Mouse (Mus musculus) adipose tissue, adult 10 weeks (tissue): Measurements from ENCODE around the gene Pglyrp2. TPM values are rescaled to one million over a fixed set of nuclear protein-coding genes. Genes with fewer than 3 reads are reported as not detected.

Source experiments
- polyA plus RNA-seq: library from polyadenylated mRNA; stranded (reverse); fragments of 350-450 nt; fragmentation: Illumina TruSeq; extraction: RNeasy Lipid Tissue Mini Kit (QIAGEN cat#74804); gene quantifications from one replicate; pipeline ENCODE4 v1.2.3, GENCODE M21; 2014; ENCODE audit warnings: low read depth, low replicate concordance

Pglyrp2 gene
- 0.27 TPM for polyA plus RNA-seq

DNA sequence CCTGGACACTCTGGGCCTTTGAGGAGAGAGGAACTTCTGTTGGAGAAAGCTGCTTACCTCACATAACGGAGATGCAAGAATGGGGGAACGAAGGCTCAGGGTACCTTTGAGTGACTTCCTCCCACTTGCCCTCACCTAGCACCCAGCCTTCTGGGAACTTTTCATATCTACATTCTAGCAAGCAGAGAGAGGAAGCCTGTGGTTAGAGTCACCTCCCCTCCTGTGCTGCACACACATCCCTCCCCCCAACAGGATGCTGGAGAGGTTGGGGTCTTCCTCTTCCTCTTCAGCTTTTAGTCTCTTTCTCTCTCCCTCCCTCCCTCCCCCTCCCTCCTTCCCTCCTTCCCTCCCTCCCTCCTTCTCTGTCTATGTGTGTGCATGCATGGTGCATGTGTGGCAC is at the start of gene Pglyrp2:
Gene Pglyrp2, minus strand, starts transcription at position 134 of the 400 bp plus-strand sequence.

DNA sequence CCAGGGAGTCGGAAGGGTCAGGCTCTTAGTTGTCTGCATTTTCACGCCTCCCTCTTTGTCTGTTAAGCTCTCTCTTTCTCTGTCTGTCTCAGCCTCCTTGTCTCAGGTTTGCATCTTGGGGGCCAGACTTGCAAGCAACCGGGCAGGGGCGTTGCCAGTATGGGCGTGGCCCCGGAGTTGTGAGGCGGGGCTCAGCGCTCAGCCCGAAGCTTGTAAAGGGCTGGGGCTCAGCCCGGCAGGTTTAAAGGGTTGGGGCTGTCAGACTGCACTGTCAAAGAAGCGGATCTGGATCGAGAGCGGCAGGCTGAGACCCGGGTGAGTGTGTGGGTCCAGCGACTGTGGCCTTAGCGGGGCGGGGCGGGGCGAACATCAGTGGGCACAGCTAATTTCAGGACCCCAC is 28.5 kb upstream of the Pglyrp2 start, which contains the start of gene Cyp4f39:
Gene Cyp4f39, plus strand, starts transcription at position 242 of the 400 bp plus-strand sequence.

DNA sequence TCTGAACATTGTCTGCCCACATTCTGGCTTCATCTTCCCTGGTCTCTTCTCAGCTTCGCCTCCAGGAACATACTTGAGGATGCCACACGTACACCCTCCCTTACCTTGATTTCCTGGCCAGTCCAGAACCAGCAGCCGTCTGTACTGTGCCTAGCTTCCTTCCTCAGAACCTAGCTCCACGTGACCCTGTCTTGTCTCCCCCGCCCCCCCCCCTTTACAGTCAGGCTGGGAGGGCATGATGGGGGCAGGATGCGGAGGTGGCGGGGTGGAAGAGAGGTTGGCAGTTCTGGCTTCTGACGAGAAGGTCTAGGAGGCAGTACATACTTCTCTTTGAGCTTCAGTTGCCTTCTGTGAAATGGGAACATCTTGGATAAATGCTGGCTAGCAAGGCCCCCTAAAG is 20.6 kb downstream of the Pglyrp2 start, which contains the start of gene Rasal3:
Gene Rasal3, minus strand, starts transcription at position 167 of the 400 bp plus-strand sequence.

GRCm38 (mm10) chr17:32389101-32389659 is 34.8 kb downstream of the Pglyrp2 start, which contains the start of gene Wiz:
Gene Wiz, minus strand, starts transcription at chr17:32389439.

Other genes with a start within 250 kb of the Pglyrp2 start
- gene Ephx3, start 234.6 kb downstream of the Pglyrp2 start, polyA plus RNA-seq: 1.5 TPM
- gene Brd4, start 139.4 kb downstream of the Pglyrp2 start, polyA plus RNA-seq: 43.8 TPM
- 74.3 TPM for gene Akap8, start 102.9 kb downstream of the Pglyrp2 start, polyA plus RNA-seq
- 122 TPM for gene Akap8l, start 73.6 kb downstream of the Pglyrp2 start, polyA plus RNA-seq
- gene Wiz, start 34.7 kb downstream of the Pglyrp2 start, polyA plus RNA-seq: 25.2 TPM
- 2.2 TPM for gene Rasal3, start 20.6 kb downstream of the Pglyrp2 start, polyA plus RNA-seq
- 1.6 TPM for gene Cyp4f39, start 28.6 kb upstream of the Pglyrp2 start, polyA plus RNA-seq
- 15.0 TPM for gene Cyp4f17, start 81.9 kb upstream of the Pglyrp2 start, polyA plus RNA-seq
- 14.3 TPM for gene Cyp4f16, start 112.4 kb upstream of the Pglyrp2 start, polyA plus RNA-seq
- gene Cyp4f37, start 197.1 kb upstream of the Pglyrp2 start, polyA plus RNA-seq: not detected
- gene Cyp4f40, start 234.7 kb upstream of the Pglyrp2 start, polyA plus RNA-seq: 1.2 TPM